Comparison of ENCODE assay signal across 27 mouse cellular contexts in the genomic region with DNA sequence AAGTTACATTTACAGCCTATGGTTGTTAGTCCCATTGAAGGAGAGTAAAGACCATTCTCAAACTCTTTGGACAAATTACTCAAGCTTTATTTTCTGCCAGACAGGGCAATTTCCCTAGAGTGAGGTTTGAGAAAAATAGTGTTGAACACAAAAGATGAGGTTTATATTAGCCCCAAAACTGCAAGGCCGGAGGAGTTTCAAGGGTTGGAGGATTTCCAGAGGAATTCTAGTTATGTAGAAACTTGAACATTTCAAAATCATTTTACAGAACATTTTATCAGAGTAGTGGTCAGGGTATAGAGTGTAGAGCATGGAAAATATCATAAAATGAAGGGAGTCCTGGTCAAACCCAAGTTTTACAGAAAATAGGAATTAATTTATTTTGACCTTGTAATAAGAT. TPM values are rescaled to one million over a fixed set of nuclear protein-coding genes. Genes with fewer than 3 reads are reported as not detected.
A peak's percentile ranks its signal among the peaks of the same experiment; 100 is the strongest.
DNase-seq lines count a peak whose midpoint lies in the region; ATAC-seq and TF ChIP-seq lines count a peak whose summit lies in the region.
"Had no signal": no experiment of that assay in that cellular context is flagged by ENCODE, and none has a peak within 500 bp of the region (broad histone marks: within the 10 kb centered on the region; RNA-seq: fewer than 3 reads in every experiment).

No protein-coding gene starts in this region.

- no peak for ATAC-seq in kidney, postnatal 0 days (replicated peaks; ENCODE audit: low FRiP score, low read depth)
- no peak for ATAC-seq in lung, postnatal 0 days
- ATAC-seq: forebrain, embryonic 15.5 days had no signal

- H3K4me3 ChIP-seq in kidney, postnatal 0 days (replicated peaks; ENCODE audit: low read depth, low read length): no peak overlapping the region
- no peak overlapping the region for H3K4me3 ChIP-seq in lung, postnatal 0 days (ENCODE audit: low read depth, low read length)
- H3K4me3 ChIP-seq: embryonic facial prominence, embryonic 13.5 days; erythroblast, embryonic 14.5 days; forebrain, embryonic 15.5 days; heart, embryonic 15.5 days; hindbrain, embryonic 10.5 days had no signal

- 62% methylated on average over 1 of the region's 1 CpGs for WGBS in kidney, postnatal 0 days
- WGBS in lung, postnatal 0 days: 21% methylated on average over 1 of the region's 1 CpGs

- no peak overlapping the region for H3K9ac ChIP-seq in kidney, postnatal 0 days (ENCODE audit: low read depth, low read length)
- H3K9ac ChIP-seq in lung, postnatal 0 days (replicated peaks; ENCODE audit: low read depth): no peak overlapping the region
- H3K9ac ChIP-seq: embryonic facial prominence, embryonic 13.5 days; forebrain, embryonic 15.5 days; heart, embryonic 15.5 days; hindbrain, embryonic 14.5 days had no signal

- H3K4me1 ChIP-seq in kidney, postnatal 0 days (replicated peaks; ENCODE audit: insufficient read depth, low read length): no peaks in the 10 kb centered on the region
- no peaks in the 10 kb centered on the region for H3K4me1 ChIP-seq in lung, postnatal 0 days (ENCODE audit: insufficient read depth, low read depth, low read length)
- H3K4me1 ChIP-seq: forebrain, embryonic 15.5 days; heart, embryonic 15.5 days; hindbrain, embryonic 10.5 days had no signal

- no peaks in the 10 kb centered on the region for H3K27me3 ChIP-seq in kidney, postnatal 0 days (ENCODE audit: insufficient read depth, low read length)
- H3K27me3 ChIP-seq in lung, postnatal 0 days (replicated peaks; ENCODE audit: insufficient read depth, low read length): no peaks in the 10 kb centered on the region
- H3K27me3 ChIP-seq: CH12.LX; embryonic facial prominence, embryonic 13.5 days; forebrain, embryonic 15.5 days; heart, embryonic 15.5 days had no signal

- TF ChIP-seq EP300 in lung, postnatal 0 days (IDR thresholded peaks at IDR 0.05): no peak

- DNase-seq in kidney, postnatal 0 days (ENCODE audit: low spot score): peak; percentile 22
- DNase-seq in kidney, postnatal 10 days: no peak
- peak; percentile 46 for DNase-seq in lung, postnatal 0 days (ENCODE audit: low spot score)
- DNase-seq in lung, postnatal 10 days: no peak
- DNase-seq in adipocyte (ENCODE audit: low spot score): peak; percentile 32
- DNase-seq in cerebellum, postnatal 10 days: no peak
- DNase-seq in heart, adult 8-10 months (ENCODE audit: low spot score): no peak
- DNase-seq: adrenal gland, postnatal 10 days; cerebellum, adult 11 months; cerebellum, adult 8-10 months; cerebellum, postnatal 25 days; gastrocnemius, postnatal 10 days; heart, adult 18-20 months; heart, postnatal 14 days had no signal

- no peak overlapping the region for H3K4me2 ChIP-seq in kidney, postnatal 0 days (ENCODE audit: low read length)
- no peak overlapping the region for H3K4me2 ChIP-seq in lung, postnatal 0 days (replicated peaks; ENCODE audit: low read depth, low read length)
- H3K4me2 ChIP-seq: embryonic facial prominence, embryonic 13.5 days; forebrain, embryonic 15.5 days; heart, embryonic 11.5 days; heart, embryonic 15.5 days; hindbrain, embryonic 14.5 days had no signal

- no peaks in the 10 kb centered on the region for H3K9me3 ChIP-seq in kidney, postnatal 0 days (replicated peaks; ENCODE audit: low read length)
- H3K9me3 ChIP-seq in lung, postnatal 0 days (ENCODE audit: low read length): no peaks in the 10 kb centered on the region
- H3K9me3 ChIP-seq: embryonic facial prominence, embryonic 13.5 days; forebrain, embryonic 15.5 days; heart, embryonic 15.5 days; hindbrain, embryonic 10.5 days had no signal

- no peak overlapping the region for H3K27ac ChIP-seq in kidney, postnatal 0 days
- no peak overlapping the region for H3K27ac ChIP-seq in lung, postnatal 0 days (ENCODE audit: low read length)
- H3K27ac ChIP-seq: embryonic facial prominence, embryonic 13.5 days; forebrain, embryonic 15.5 days; heart, embryonic 15.5 days; hindbrain, embryonic 10.5 days; hindbrain, embryonic 14.5 days had no signal

- no peaks in the 10 kb centered on the region for H3K36me3 ChIP-seq in kidney, postnatal 0 days (ENCODE audit: insufficient read depth, low read length)
- no peaks in the 10 kb centered on the region for H3K36me3 ChIP-seq in lung, postnatal 0 days (ENCODE audit: insufficient read depth, low read length)
- H3K36me3 ChIP-seq: forebrain, embryonic 15.5 days; heart, embryonic 15.5 days had no signal

- TF ChIP-seq CTCF in kidney, postnatal 0 days (IDR thresholded peaks at IDR 0.05; ENCODE audit: low read depth): no peak
- TF ChIP-seq CTCF in lung, postnatal 0 days (IDR thresholded peaks at IDR 0.05): no peak

RNA-seq across cellular contexts. Expression of a gene that starts 17.5 kb away (rescaled TPM):
- polyA plus RNA-seq in kidney, postnatal 0 days (2015; fragmentation: Nextera tagmentation; extraction: Ambion mirVana): not detected in 2 replicates
- not detected in 2 replicates for polyA plus RNA-seq in lung, postnatal 0 days (2015; fragmentation: Nextera tagmentation; extraction: Ambion mirVana)
- total RNA-seq in heart, adult 8-10 months (2022): not detected
- total RNA-seq: adrenal gland, postnatal 10 days; adrenal gland, postnatal 4 days; CH12.LX; gastrocnemius, postnatal 10 days; gastrocnemius, postnatal 4 days; heart, adult 18-20 months; heart, postnatal 14 days had no signal
- polyA plus RNA-seq: brain, embryonic 14.5 days; cortical plate, adult 2 months; embryonic facial prominence, embryonic 13.5 days; erythroblast, embryonic 14.5 days; forebrain, embryonic 11.5 days; forebrain, embryonic 15.5 days; heart, embryonic 11.5 days; heart, embryonic 15.5 days; hindbrain, embryonic 10.5 days; hindbrain, embryonic 14.5 days had no signal

RNA-seq across cellular contexts. Expression of a gene that starts 34.5 kb away (rescaled TPM):
- polyA plus RNA-seq in kidney, postnatal 0 days (2015; fragmentation: Nextera tagmentation; extraction: Ambion mirVana): 40.6 and 43.1 TPM in 2 replicates
- polyA plus RNA-seq in lung, postnatal 0 days (2015; fragmentation: Nextera tagmentation; extraction: Ambion mirVana): 9.9 and 12.8 TPM in 2 replicates
- 1 to 10 TPM; 5.0 to 7.0 (median 5.1) TPM for total RNA-seq in heart, adult 8-10 months (2022)

Comparison
In these comparisons a context has a peak if more than half of its experiments do, and no peak if none do; other contexts are left out.
1. DNase-seq: peak in kidney, postnatal 0 days (single experiment), lung, postnatal 0 days (single experiment) and adipocyte (single experiment); none in kidney, postnatal 10 days (single experiment), lung, postnatal 10 days (single experiment), cerebellum, postnatal 10 days (0 of 2) and heart, adult 8-10 months (single experiment).